Mouse (Mus musculus): Measurements from ENCODE around the gene Wdpcp.

DNA sequence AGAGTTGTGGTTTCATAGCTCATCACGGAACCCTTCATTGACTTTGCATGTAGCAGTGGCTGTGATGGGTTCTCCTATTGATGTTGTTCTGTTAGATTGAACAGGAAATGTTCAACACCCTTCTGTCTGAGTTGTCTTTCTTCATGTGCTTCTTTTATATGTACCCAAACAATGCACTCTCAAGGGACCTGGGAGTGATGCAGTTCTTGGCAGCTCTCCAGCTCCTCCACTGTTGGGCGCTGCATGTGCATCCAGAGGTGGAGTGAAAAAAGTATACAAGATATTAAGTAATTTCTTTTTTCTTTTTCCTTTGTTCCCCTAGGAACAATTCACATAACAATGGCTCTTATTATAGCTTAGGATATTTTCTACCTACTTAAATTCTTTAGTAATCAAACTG is 118.7 kb downstream of the Wdpcp start:
- TF ChIP-seq CTCF (IDR thresholded peaks at IDR 0.05; ENCODE audit: borderline replicate concordance, insufficient read depth, low read length): no peak
- TF ChIP-seq POLR2A (IDR thresholded peaks at IDR 0.05; ENCODE audit: low read depth, low read length): no peak
